Mouse (Mus musculus) ovary, adult 18-20 months (tissue): ENCODE measurements around the gene Med19.

Source experiments
- DNase-seq: peaks from one replicate; pipeline ENCODE4 v3.0.0; 2022; ENCODE audit warnings: low spot score, mixed read lengths

Med19 gene

DNA sequence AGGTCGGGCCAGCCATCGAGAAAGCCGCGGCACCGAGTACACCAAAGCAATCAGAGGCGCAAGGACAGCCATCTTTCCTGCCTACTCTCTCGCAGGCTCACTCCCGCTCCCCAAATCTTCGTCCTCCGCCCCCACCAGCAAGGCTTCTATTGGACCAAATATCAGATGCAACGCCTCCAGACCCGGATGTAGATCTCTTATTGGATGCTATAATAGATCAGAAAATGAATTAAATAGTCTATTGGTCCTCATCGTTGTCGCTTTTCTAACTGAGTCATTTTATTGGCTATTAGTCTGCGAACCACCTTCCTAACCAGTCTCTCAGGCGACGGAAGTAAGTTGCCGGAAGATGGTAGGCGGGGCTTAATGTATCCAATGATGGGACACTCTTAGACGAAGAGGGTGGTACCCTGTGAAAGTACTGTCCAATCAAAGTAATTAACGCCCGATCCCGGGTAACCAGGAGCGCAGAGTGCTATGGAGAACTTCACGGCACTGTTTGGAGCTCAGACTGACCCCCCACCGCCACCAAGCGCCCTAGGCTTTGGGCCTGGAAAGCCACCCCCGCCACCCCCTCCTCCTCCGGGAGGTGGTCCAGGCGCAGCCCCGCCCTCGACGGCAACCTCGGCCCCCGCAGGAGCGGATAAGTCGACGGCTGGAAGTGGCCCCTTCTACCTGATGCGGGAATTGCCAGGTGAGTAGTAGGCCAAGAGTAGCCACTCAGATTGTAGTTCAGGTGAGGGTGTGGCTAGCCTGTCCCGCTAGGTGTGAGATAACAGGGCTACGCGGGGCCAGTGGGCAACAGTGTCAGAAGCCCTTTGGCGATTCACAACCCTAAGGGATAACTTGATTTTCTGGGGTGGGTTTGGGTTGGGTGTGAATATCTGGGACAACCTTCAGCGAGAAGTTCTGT is at the start of gene Med19, which contains the start of gene Gm28635:
Gene Med19, plus strand, starts transcription at position 435 of the 913 bp plus-strand sequence.
Gene Gm28635, minus strand, starts transcription at position 74 of the 913 bp plus-strand sequence.
- peak; percentile 93 for DNase-seq

- DNase-seq, result no peak
Measured at GRCm38 (mm10) chr2:84632001-84632400, 46.2 kb upstream of the Med19 start.

DNA sequence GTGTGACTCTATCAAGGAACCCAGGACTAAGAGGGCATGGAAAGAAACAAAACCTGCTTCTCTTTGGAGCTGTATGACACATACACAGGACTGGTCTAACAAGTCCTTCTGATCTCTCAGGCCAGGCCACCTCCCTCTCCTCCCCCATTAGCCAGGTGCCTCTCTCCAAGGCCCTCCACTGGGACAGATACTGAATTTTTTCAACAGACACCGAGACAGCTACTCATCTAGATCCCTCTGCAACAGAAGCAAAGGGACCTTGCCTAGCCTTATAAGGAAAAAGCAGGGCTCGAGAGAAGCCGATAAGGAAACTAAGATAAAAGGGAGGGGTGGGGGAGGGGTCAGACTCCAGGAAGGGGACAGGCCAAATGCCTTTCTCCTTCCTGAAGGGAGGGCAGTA is 45.2 kb upstream of the Med19 start:
- DNase-seq, result peak; percentile 69

GRCm38 (mm10) chr2:84634006-84634405 is 44.2 kb upstream of the Med19 start:
- no peak for DNase-seq

GRCm38 (mm10) chr2:84634934-84635482 is 43.2 kb upstream of the Med19 start:
- DNase-seq, result no peak

DNA sequence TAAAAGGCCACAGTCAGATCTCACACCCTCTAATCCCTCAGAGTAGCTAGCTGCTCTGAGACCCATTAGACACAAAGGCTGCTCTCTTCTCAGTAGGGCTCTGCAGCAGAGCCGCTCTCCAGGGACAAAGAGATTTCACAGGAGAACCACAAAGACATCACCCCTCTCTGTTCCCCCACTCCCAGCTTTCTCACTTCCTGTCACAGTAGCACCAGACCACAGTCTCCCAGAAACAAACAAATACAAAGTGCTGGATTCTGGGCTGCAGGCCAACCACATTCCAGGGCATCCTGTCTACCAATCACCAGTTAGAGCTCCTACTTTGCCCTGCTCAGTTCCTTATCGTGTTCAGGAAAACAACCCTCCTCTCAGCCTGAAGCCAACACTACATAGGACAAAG is 42.6 kb upstream of the Med19 start:
- DNase-seq, result peak; percentile 93

GRCm38 (mm10) chr2:84636231-84636741 is 41.9 kb upstream of the Med19 start:
- no peak for DNase-seq

GRCm38 (mm10) chr2:84637452-84638165 is 40.6 kb upstream of the Med19 start:
- no peak for DNase-seq

- DNase-seq, result no peak
Measured at GRCm38 (mm10) chr2:84638428-84639220, 39.6 kb upstream of the Med19 start.

- no peak for DNase-seq
Measured at GRCm38 (mm10) chr2:84640833-84641232, 37.4 kb upstream of the Med19 start.

GRCm38 (mm10) chr2:84646138-84646537 is 32.1 kb upstream of the Med19 start:
- no peak for DNase-seq

DNA sequence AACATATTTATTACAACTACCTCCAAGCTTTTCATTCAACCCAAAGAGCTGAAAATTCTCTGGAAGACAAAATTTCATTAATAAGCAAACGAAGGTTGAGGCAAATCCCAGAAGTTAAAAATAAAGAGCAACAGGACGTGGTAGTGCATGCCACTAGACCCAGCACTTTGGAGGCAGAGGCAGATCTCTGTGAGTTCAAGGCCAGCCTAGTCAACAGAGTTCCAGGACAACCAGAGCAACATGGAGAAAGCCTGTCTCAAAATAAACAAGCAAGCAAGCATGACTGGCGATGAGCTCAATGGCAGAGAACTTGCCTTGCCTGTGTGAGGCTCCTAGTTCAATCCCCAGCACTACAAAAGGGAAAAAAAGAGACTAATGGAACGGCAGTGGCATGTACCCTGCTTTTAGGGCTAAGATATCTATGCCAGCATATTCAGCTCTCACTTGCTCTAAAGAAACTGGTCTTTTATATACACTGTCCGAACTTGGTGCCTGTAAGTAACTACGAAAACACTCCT is 31.1 kb upstream of the Med19 start:
- DNase-seq, result no peak

GRCm38 (mm10) chr2:84648369-84648768 is 29.8 kb upstream of the Med19 start:
- no peak for DNase-seq

GRCm38 (mm10) chr2:84649674-84650073 is 28.5 kb upstream of the Med19 start:
- DNase-seq, result no peak

- DNase-seq, result peak; percentile 86
Measured at GRCm38 (mm10) chr2:84650464-84651195, 27.6 kb upstream of the Med19 start, which contains the start of gene Ctnnd1. Gene Ctnnd1, minus strand, starts transcription at chr2:84650765.

- no peak for DNase-seq
Measured at GRCm38 (mm10) chr2:84653354-84653753, 24.8 kb upstream of the Med19 start.

DNA sequence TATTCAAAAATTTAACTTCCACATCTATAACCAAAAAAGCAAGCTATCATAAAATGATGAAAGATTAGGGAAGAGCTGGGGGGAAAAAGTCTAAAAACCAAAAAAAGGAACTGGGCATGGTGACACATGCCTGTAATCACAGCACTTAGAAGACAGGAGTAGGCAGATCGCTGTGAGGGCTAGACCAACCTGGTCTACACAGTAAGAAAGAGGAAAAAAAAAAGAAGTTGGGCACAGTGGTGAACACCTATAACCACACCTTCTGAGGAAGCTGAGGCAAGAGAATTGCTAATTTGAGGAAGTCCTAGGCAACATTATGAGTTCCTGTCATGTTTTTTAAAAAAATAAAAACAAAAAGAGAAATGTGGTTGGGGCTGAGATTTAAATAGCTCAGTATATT is 22.3 kb upstream of the Med19 start:
- no peak for DNase-seq

DNA sequence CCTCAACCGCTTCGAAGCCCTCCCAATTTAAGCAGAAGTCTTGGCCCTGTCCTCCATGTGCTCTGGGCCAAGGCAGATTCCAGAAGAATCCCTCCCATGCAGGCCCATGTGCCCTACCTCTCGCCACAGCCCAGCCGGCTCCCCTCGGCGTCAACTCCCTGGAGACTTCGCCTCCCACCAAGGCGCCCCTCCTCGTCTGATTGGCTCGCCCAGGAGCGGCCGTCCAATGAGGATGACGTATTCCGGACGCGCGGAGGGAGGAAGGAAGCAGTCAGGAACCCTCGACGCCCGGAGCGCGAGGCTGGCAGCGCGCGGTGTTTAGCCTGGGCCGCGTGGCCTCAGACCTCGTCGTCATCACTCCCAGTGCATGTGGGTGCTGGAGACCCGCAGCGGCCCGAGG is 19.4 kb upstream of the Med19 start, which contains the start of gene Btbd18:
Gene Btbd18, plus strand, starts transcription at position 274 of the 400 bp plus-strand sequence.
- no peak for DNase-seq

- no peak for DNase-seq
Measured at GRCm38 (mm10) chr2:84660253-84660652, 17.9 kb upstream of the Med19 start.

- DNase-seq, result no peak
Measured at GRCm38 (mm10) chr2:84662866-84663265, 15.3 kb upstream of the Med19 start.

- no peak for DNase-seq
Measured at GRCm38 (mm10) chr2:84666081-84666480, 12.1 kb upstream of the Med19 start.
